Mouse (Mus musculus): ENCODE data around the gene Cep104. TPM values are rescaled to one million over a fixed set of nuclear protein-coding genes. Genes with fewer than 3 reads are reported as not detected.
A peak's percentile ranks its signal among the peaks of the same experiment; 100 is the strongest.

Gene Cep104
- polyA plus RNA-seq, 1 experiment from 2014 or later = 21.4 TPM

- peaks cover 35% of the 10 kb centered on the region for H3K36me3 ChIP-seq (ENCODE audit: insufficient read depth)
- no peak for TF ChIP-seq CTCF (IDR thresholded peaks at IDR 0.05; ENCODE audit: low read depth)
- peak overlapping the region; percentile 99 for H3K4me3 ChIP-seq (ENCODE audit: low read depth, low read length)
- DNase-seq (peak; percentile 20), ATAC-seq (ENCODE audit: insufficient read depth) (no peak)
- peak overlapping the region; percentile 91 for H3K9ac ChIP-seq
- 2% methylated on average over 51 of the region's 55 CpGs for WGBS
- H3K4me2 ChIP-seq = peak overlapping the region; percentile 96
- H3K4me1 ChIP-seq (ENCODE audit: insufficient read depth) = peaks cover 12% of the 10 kb centered on the region
- peak overlapping the region; percentile 46; the same call in 1 of the 2 replicates for H3K27ac ChIP-seq (ENCODE audit: low read depth)
- H3K9me3 ChIP-seq (ENCODE audit: low read depth, low read length) = no peaks in the 10 kb centered on the region
- H3K27me3 ChIP-seq (ENCODE audit: insufficient read depth, low read length) = no peaks in the 10 kb centered on the region
Observed at GRCm38 (mm10) chr4:154012132-154012882, 37.3 kb downstream of the Cep104 start.

- no peak for TF ChIP-seq CTCF (IDR thresholded peaks at IDR 0.05; ENCODE audit: low read depth)
- peaks cover 12% of the 10 kb centered on the region for H3K4me1 ChIP-seq (ENCODE audit: insufficient read depth)
- no peaks in the 10 kb centered on the region for H3K9me3 ChIP-seq (ENCODE audit: low read depth, low read length)
- H3K4me3 ChIP-seq (ENCODE audit: low read depth, low read length) = no peak overlapping the region
- H3K36me3 ChIP-seq (ENCODE audit: insufficient read depth) = peaks cover 66% of the 10 kb centered on the region
- ATAC-seq (ENCODE audit: insufficient read depth) (no peak), DNase-seq (no peak)
- H3K27ac ChIP-seq (ENCODE audit: low read depth) = no peak overlapping the region
- H3K27me3 ChIP-seq (ENCODE audit: insufficient read depth, low read length) = no peaks in the 10 kb centered on the region
- H3K9ac ChIP-seq = no peak overlapping the region
- WGBS = 94% methylated on average over 11 of the region's 11 CpGs
- no peak overlapping the region for H3K4me2 ChIP-seq
Observed at GRCm38 (mm10) chr4:154015476-154015875, 40.5 kb downstream of the Cep104 start.

GRCm38 (mm10) chr4:154019571-154019970, 44.6 kb downstream of the Cep104 start:
- H3K4me3 ChIP-seq (ENCODE audit: low read depth, low read length) = no peak overlapping the region
- H3K4me2 ChIP-seq = no peak overlapping the region
- no peak overlapping the region for H3K27ac ChIP-seq (ENCODE audit: low read depth)
- H3K36me3 ChIP-seq (ENCODE audit: insufficient read depth) = peaks cover 79% of the 10 kb centered on the region
- ATAC-seq (ENCODE audit: insufficient read depth) (no peak), DNase-seq (peak; percentile 45)
- no peaks in the 10 kb centered on the region for H3K9me3 ChIP-seq (ENCODE audit: low read depth, low read length)
- no peaks in the 10 kb centered on the region for H3K4me1 ChIP-seq (ENCODE audit: insufficient read depth)
- peak; percentile 66 for TF ChIP-seq CTCF (IDR thresholded peaks at IDR 0.05; ENCODE audit: low read depth)
- H3K9ac ChIP-seq = no peak overlapping the region
- no peaks in the 10 kb centered on the region for H3K27me3 ChIP-seq (ENCODE audit: insufficient read depth, low read length)
- 70% methylated on average over 7 of the region's 7 CpGs for WGBS

GRCm38 (mm10) chr4:154021432-154021831, 46.4 kb downstream of the Cep104 start:
- H3K4me2 ChIP-seq = no peak overlapping the region
- H3K27me3 ChIP-seq (ENCODE audit: insufficient read depth, low read length) = peaks cover 2% of the 10 kb centered on the region; the same call in 1 of the 2 replicates
- peaks cover 10% of the 10 kb centered on the region for H3K4me1 ChIP-seq (ENCODE audit: insufficient read depth)
- H3K9me3 ChIP-seq (ENCODE audit: low read depth, low read length) = no peaks in the 10 kb centered on the region
- no peak overlapping the region for H3K4me3 ChIP-seq (ENCODE audit: low read depth, low read length)
- WGBS = 80% methylated on average over 9 of the region's 9 CpGs
- H3K27ac ChIP-seq (ENCODE audit: low read depth) = no peak overlapping the region
- ATAC-seq (ENCODE audit: insufficient read depth) (no peak), DNase-seq (no peak)
- H3K9ac ChIP-seq = no peak overlapping the region
- no peak for TF ChIP-seq CTCF (IDR thresholded peaks at IDR 0.05; ENCODE audit: low read depth)
- H3K36me3 ChIP-seq (ENCODE audit: insufficient read depth) = peaks cover 60% of the 10 kb centered on the region

GRCm38 (mm10) chr4:154022407-154022806, 47.4 kb downstream of the Cep104 start:
- TF ChIP-seq CTCF (IDR thresholded peaks at IDR 0.05; ENCODE audit: low read depth) = no peak
- no peak for DNase-seq
- WGBS = 80% methylated on average over 4 of the region's 4 CpGs
- Histone ChIP-seq H3K27me3 (ENCODE audit: insufficient read depth, low read length) (peaks cover 3% of the 10 kb centered on the region; the same call in 1 of the 2 replicates), H3K4me2 (no peak overlapping the region), H3K4me1 (ENCODE audit: insufficient read depth) (peaks cover 10% of the 10 kb centered on the region), H3K9ac (no peak overlapping the region), H3K9me3 (ENCODE audit: low read depth, low read length) (no peaks in the 10 kb centered on the region), H3K36me3 (ENCODE audit: insufficient read depth) (peaks cover 51% of the 10 kb centered on the region), H3K4me3 (ENCODE audit: low read depth, low read length) (no peak overlapping the region), H3K27ac (ENCODE audit: low read depth) (no peak overlapping the region)
- no peak for ATAC-seq (ENCODE audit: insufficient read depth)

GRCm38 (mm10) chr4:154022844-154023243, 47.9 kb downstream of the Cep104 start:
- Histone ChIP-seq H3K27me3 (ENCODE audit: insufficient read depth, low read length) (peaks cover 3% of the 10 kb centered on the region; the same call in 1 of the 2 replicates), H3K4me3 (ENCODE audit: low read depth, low read length) (no peak overlapping the region), H3K4me2 (peak overlapping the region; percentile 11; the same call in 1 of the 2 replicates), H3K27ac (ENCODE audit: low read depth) (no peak overlapping the region), H3K9me3 (ENCODE audit: low read depth, low read length) (no peaks in the 10 kb centered on the region), H3K4me1 (ENCODE audit: insufficient read depth) (peaks cover 10% of the 10 kb centered on the region), H3K9ac (no peak overlapping the region), H3K36me3 (ENCODE audit: insufficient read depth) (peaks cover 47% of the 10 kb centered on the region)
- WGBS = 23% methylated on average over 4 of the region's 4 CpGs
- ATAC-seq (ENCODE audit: insufficient read depth) = no peak
- TF ChIP-seq CTCF (IDR thresholded peaks at IDR 0.05; ENCODE audit: low read depth) = no peak
- DNase-seq = no peak

GRCm38 (mm10) chr4:154023754-154024601, 49.0 kb downstream of the Cep104 start:
- WGBS = 9% methylated on average over 8 of the region's 8 CpGs
- Histone ChIP-seq H3K27me3 (ENCODE audit: insufficient read depth, low read length) (peaks cover 3% of the 10 kb centered on the region; the same call in 1 of the 2 replicates), H3K4me2 (peak overlapping the region; percentile 74), H3K27ac (ENCODE audit: low read depth) (peak overlapping the region; percentile 32; the same call in 1 of the 2 replicates), H3K36me3 (ENCODE audit: insufficient read depth) (peaks cover 36% of the 10 kb centered on the region), H3K9me3 (ENCODE audit: low read depth, low read length) (no peaks in the 10 kb centered on the region), H3K4me1 (ENCODE audit: insufficient read depth) (peaks cover 10% of the 10 kb centered on the region), H3K4me3 (ENCODE audit: low read depth, low read length) (peak overlapping the region; percentile 42), H3K9ac (peak overlapping the region; percentile 16; the same call in 1 of the 2 replicates)
- TF ChIP-seq CTCF (IDR thresholded peaks at IDR 0.05; ENCODE audit: low read depth) = no peak
- ATAC-seq (ENCODE audit: insufficient read depth) = peak; percentile 33
- no peak for DNase-seq

All from lung, embryonic 14.5 days (tissue).